Mouse (Mus musculus): Measurements from ENCODE around the gene Il2rg. TPM values are rescaled to one million over a fixed set of nuclear protein-coding genes. Genes with fewer than 3 reads are reported as not detected.
A peak's percentile ranks its signal among the peaks of the same experiment; 100 is the strongest.

Gene Il2rg
- total and polyA plus RNA-seq, 3 experiments: 7.9 to 15.8 (median 9.8) TPM

DNA sequence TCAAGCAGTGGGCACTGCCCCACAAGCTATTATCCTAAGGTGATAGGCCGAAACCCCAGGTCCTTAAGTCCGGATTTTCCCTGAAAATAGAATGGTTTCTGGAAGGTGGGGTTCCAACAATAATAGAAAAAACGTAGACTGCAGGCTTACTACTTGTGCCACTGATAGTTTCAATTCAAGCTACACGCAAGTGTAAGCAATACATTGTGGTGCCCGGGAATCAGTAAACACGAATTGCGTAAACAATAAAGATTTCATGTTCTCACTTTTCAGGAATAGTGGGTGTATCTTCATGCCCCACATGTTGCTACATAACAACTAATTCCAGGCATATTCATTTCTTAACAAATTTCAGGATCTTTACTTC lies 45.3 kb downstream of the Il2rg start:
- intact Hi-C loops (cut with DNase I): loop anchor here (2.0 to 10.0 kb wide), 3 partner anchors 32 to 88 kb away; partner anchors contain the start of genes Foxo4 and Med12
- no peaks in the 10 kb centered on the region for H3K36me3 ChIP-seq (ENCODE audit: control insufficient read depth, insufficient read depth, low read length)
- DNase-seq: no peak
- peak overlapping the region; percentile 58 for H3K4me3 ChIP-seq
- TF ChIP-seq EP300 (IDR thresholded peaks at IDR 0.05; ENCODE audit: insufficient read depth, low read depth, low read length) (no peak), POLR2A (IDR thresholded peaks at IDR 0.05; ENCODE audit: insufficient read depth, low read depth, low read length) (no peak), CTCF (IDR thresholded peaks at IDR 0.05) (no peak)
- H3K27me3 ChIP-seq (ENCODE audit: control insufficient read depth, insufficient read depth, low read length): no peaks in the 10 kb centered on the region
- peak overlapping the region; percentile 28; the same call in 1 of the 2 replicates for H3K9ac ChIP-seq (ENCODE audit: low read depth, low read length)
- no peaks in the 10 kb centered on the region; the same call in 1 of the 2 replicates for H3K4me1 ChIP-seq (ENCODE audit: control insufficient read depth, insufficient read depth, low read length)
- WGBS: 29% methylated on average over 7 of the region's 7 CpGs
- peak overlapping the region; percentile 64 for H3K27ac ChIP-seq
- no peaks in the 10 kb centered on the region for H3K79me2 ChIP-seq (replicated peaks; ENCODE audit: control insufficient read depth, insufficient read depth, low read length)

DNA sequence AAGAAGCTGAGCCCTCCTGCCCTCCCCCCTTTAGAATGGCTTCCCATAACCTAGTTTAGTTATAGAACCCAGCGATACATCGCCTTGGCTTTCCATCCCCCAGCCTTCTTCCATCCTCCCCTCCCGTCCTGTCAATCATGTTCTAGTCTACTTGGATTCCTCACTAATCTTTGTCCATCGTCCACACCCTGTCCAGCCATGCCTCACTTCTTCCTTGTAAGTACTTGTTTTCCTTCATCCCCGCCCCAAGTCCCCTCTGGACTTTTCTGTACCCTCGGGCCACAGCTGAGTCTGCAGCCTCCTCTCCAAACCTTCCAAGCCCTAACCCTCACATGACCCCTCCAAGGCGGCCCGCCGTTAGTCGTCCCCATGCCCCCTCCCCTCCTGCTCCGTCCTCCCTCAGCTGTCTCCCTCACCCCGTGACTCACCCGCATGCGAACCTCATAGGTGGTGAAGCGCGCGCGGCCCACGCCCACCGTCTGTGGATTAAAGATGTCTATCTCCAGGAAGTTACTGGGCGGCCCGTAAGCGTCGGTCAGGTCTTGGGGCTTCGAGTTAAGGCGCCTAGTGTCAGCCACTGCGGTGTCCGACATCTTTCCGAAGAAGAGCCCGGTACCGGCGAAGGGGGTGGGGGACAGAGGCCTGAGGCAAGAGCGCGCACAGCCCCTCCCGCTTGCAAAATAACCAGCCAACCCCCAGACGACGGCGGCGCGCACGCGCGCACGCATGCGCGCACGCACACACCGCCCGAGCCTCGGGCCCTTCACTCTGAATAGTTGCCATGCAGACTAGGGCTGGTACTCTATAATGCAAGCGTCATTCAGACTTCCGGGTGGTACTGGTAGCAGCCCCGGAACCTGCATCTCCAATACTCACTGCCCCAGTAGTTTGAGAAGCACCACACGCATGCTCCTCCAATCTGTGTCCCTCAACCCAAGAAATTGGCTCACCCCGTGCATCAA lies 45.9 kb downstream of the Il2rg start, which contains the start of gene Snx12:
Gene Snx12, minus strand, starts transcription at position 730 of the 962 bp plus-strand sequence.
- 18% methylated on average over 54 of the region's 55 CpGs for WGBS
- Histone ChIP-seq H3K79me2 (replicated peaks; ENCODE audit: control insufficient read depth, insufficient read depth, low read length) (no peaks in the 10 kb centered on the region), H3K27me3 (ENCODE audit: control insufficient read depth, insufficient read depth, low read length) (no peaks in the 10 kb centered on the region), H3K4me3 (peak within 1 kb of the TSS; percentile 58), H3K9ac (ENCODE audit: low read depth, low read length) (peak within 1 kb of the TSS; percentile 85), H3K27ac (peak within 1 kb of the TSS; percentile 77), H3K36me3 (ENCODE audit: control insufficient read depth, insufficient read depth, low read length) (no peaks in the 10 kb centered on the region), H3K4me1 (ENCODE audit: control insufficient read depth, insufficient read depth, low read length) (no peaks in the 10 kb centered on the region; the same call in 1 of the 2 replicates)
- TF ChIP-seq POLR2A (IDR thresholded peaks at IDR 0.05; ENCODE audit: insufficient read depth, low read depth, low read length) (peak; percentile 82), EP300 (IDR thresholded peaks at IDR 0.05; ENCODE audit: insufficient read depth, low read depth, low read length) (no peak), CTCF (IDR thresholded peaks at IDR 0.05) (no peak)
- intact Hi-C loops (cut with DNase I): loop anchor here (2.0 to 10.0 kb wide), 3 partner anchors 33 to 87 kb away; partner anchors contain the start of genes Foxo4 and Med12
- peak; percentile 90 to 91 for DNase-seq

Other genes with a start within 250 kb of the Il2rg start
- under 1 TPM in 1 of 2 experiments, not detected in 1; 0.34 TPM for gene Tex11, start 208.6 kb downstream of the Il2rg start, total RNA-seq (2021)
- gene Tex11, start 208.6 kb downstream of the Il2rg start, polyA plus RNA-seq (2012; rRNA removed): 0.10 TPM in 1 of 2 replicates, not detected in the other
- not detected for gene Slc7a3, start 182.2 kb downstream of the Il2rg start, total RNA-seq (2021)
- 0.18 and 0.68 TPM in 2 replicates for gene Slc7a3, start 182.2 kb downstream of the Il2rg start, polyA plus RNA-seq (2012; rRNA removed)
- 10 to 100 TPM; 36.0 to 37.3 TPM for gene Snx12, start 45.7 kb downstream of the Il2rg start, total RNA-seq (2021)
- gene Snx12, start 45.7 kb downstream of the Il2rg start, polyA plus RNA-seq (2012; rRNA removed): 16.6 and 22.3 TPM in 2 replicates
- 10 to 100 TPM; 57.7 to 65.2 TPM for gene Foxo4, start 13.7 kb downstream of the Il2rg start, total RNA-seq (2021)
- gene Foxo4, start 13.7 kb downstream of the Il2rg start, polyA plus RNA-seq (2012; rRNA removed): 39.4 and 49.8 TPM in 2 replicates
- gene Gm614, start 4.3 kb downstream of the Il2rg start, total RNA-seq (2021): not detected
- gene Gm614, start 4.3 kb downstream of the Il2rg start, polyA plus RNA-seq (2012; rRNA removed): 0.41 TPM in 1 of 2 replicates, not detected in the other
- under 1 TPM in 1 of 2 experiments, not detected in 1; 0.31 TPM for gene Gm20489, start 768 bp upstream of the Il2rg start, total RNA-seq (2021)
- gene Gm20489, start 768 bp upstream of the Il2rg start, polyA plus RNA-seq (2012; rRNA removed): not detected in 2 replicates
- 10 to 100 TPM; 20.2 to 21.2 TPM for gene Med12, start 5.8 kb upstream of the Il2rg start, total RNA-seq (2021)
- gene Med12, start 5.8 kb upstream of the Il2rg start, polyA plus RNA-seq (2012; rRNA removed): 61.9 and 76.3 TPM in 2 replicates
- gene Nlgn3, start 30.9 kb upstream of the Il2rg start, total RNA-seq (2021): 1 to 10 TPM in 1 of 2 experiments, under 1 TPM in 1; 0.42 to 1.0 TPM
- gene Nlgn3, start 30.9 kb upstream of the Il2rg start, polyA plus RNA-seq (2012; rRNA removed): 0.20 and 1.1 TPM in 2 replicates
- not detected for gene Gjb1, start 108.1 kb upstream of the Il2rg start, total RNA-seq (2021)
- 0.12 and 0.56 TPM in 2 replicates for gene Gjb1, start 108.1 kb upstream of the Il2rg start, polyA plus RNA-seq (2012; rRNA removed)
- gene Zmym3, start 152.6 kb upstream of the Il2rg start, total RNA-seq (2021): 10 to 100 TPM; 13.3 to 15.9 TPM
- gene Zmym3, start 152.6 kb upstream of the Il2rg start, polyA plus RNA-seq (2012; rRNA removed): 18.7 and 36.5 TPM in 2 replicates
- gene Nono, start 161.1 kb upstream of the Il2rg start, total RNA-seq (2021): 10 to 100 TPM; 57.6 to 70.9 TPM
- 46.7 and 83.4 TPM in 2 replicates for gene Nono, start 161.1 kb upstream of the Il2rg start, polyA plus RNA-seq (2012; rRNA removed)
- gene Itgb1bp2, start 180.8 kb upstream of the Il2rg start, total RNA-seq (2021): 100 to 1,000 TPM; 157 to 183 TPM
- 194 and 335 TPM in 2 replicates for gene Itgb1bp2, start 180.8 kb upstream of the Il2rg start, polyA plus RNA-seq (2012; rRNA removed)

Data from heart, adult 2 months (tissue).